Mouse (Mus musculus) embryonic facial prominence, embryonic 11.5 days (tissue): ENCODE measurements around the gene Pkm. TPM values are rescaled to one million over a fixed set of nuclear protein-coding genes. Genes with fewer than 3 reads are reported as not detected.

ENCODE experiments used
- ATAC-seq: fragments of 200-750 bp; cut with Nextera tagmentation; replicated peaks from 2 replicates; pipeline ENCODE4 v1.8.0; 2017; ENCODE audit warnings: low read depth; ENCODE audit not compliant: insufficient number of reproducible peaks, low FRiP score, low TSS enrichment
- DNase-seq: peaks from one replicate; pipeline ENCODE4 v3.0.0-alpha.2; 2015; ENCODE audit warnings: low spot score
- H3K27ac ChIP-seq: fragments of 300-500 bp; sonication (generic); replicated peaks from 2 replicates; pipeline ENCODE4 v1.5.1; 2014; ENCODE audit warnings: mild to moderate bottlenecking, low read depth, low read length, control low read depth
- H3K27me3 ChIP-seq: fragments of 300-500 bp; sonication (generic); 2 replicates; pipeline ENCODE4 v1.6.1; 2014; ENCODE audit warnings: mild to moderate bottlenecking, low read length, moderate library complexity, mixed read lengths; ENCODE audit not compliant: control insufficient read depth, insufficient read depth
- H3K36me3 ChIP-seq: fragments of 300-500 bp; sonication (generic); replicated peaks from 2 replicates; pipeline ENCODE4 v1.6.1; 2014; ENCODE audit warnings: low read depth, mild to moderate bottlenecking, low read length, moderate library complexity, mixed read lengths; ENCODE audit not compliant: control insufficient read depth, insufficient read depth
- H3K4me1 ChIP-seq: fragments of 300-500 bp; sonication (generic); 2 replicates; pipeline ENCODE4 v1.6.1; 2014; ENCODE audit warnings: low read length, mixed read lengths; ENCODE audit not compliant: control insufficient read depth, insufficient read depth
- H3K4me2 ChIP-seq: fragments of 300-500 bp; sonication (generic); 2 replicates; pipeline ENCODE4 v1.6.1; 2014; ENCODE audit warnings: low read depth, mild to moderate bottlenecking, control low read depth, low read length, moderate library complexity
- H3K4me3 ChIP-seq: fragments of 300-500 bp; sonication (generic); 2 replicates; pipeline ENCODE4 v1.5.1; 2014; ENCODE audit warnings: low read depth, low read length, control low read depth
- H3K9ac ChIP-seq: fragments of 300-500 bp; sonication (generic); replicated peaks from 2 replicates; pipeline ENCODE4 v1.6.1; 2014; ENCODE audit warnings: mild to moderate bottlenecking, control low read depth, low read length
- H3K9me3 ChIP-seq: fragments of 300-500 bp; sonication (generic); replicated peaks from 2 replicates; pipeline ENCODE4 v1.6.1; 2016; ENCODE audit warnings: mild to moderate bottlenecking, low read length, inconsistent platforms, mixed read lengths; ENCODE audit not compliant: control insufficient read depth
- WGBS: fragments of 180-500 bp; shearing (Covaris S2); extraction: QIAGEN DNeasy Blood & Tissue Kit; methylation state at CpG from one replicate; pipeline ENCODE4 v1.1.7; 2014; 5-methylcytosine and 5-hydroxymethylcytosine counted together
- polyA plus RNA-seq: library from polyadenylated mRNA; unstranded; fragments of >200 nt; fragmentation: Nextera tagmentation; extraction: Ambion mirVana; gene quantifications from 2 replicates; pipeline ENCODE4 v1.2.1, GENCODE M21; 2014

Gene Pkm
- polyA plus RNA-seq, 1 experiment from 2014 or later = 1,805 TPM

GRCm38 (mm10) chr9:59660421-59660820 lies 4.3 kb downstream of the Pkm start:
- H3K4me2 ChIP-seq = no peak overlapping the region
- H3K9ac ChIP-seq = no peak overlapping the region
- peaks cover 3% of the 10 kb centered on the region; the same call in 1 of the 2 replicates for H3K36me3 ChIP-seq
- H3K27me3 ChIP-seq = no peaks in the 10 kb centered on the region
- peaks cover 2% of the 10 kb centered on the region; the same call in 1 of the 2 replicates for H3K4me1 ChIP-seq
- DNase-seq (no peak), ATAC-seq (no peak)
- 62% methylated on average over 10 of the region's 10 CpGs for WGBS
- no peak overlapping the region for H3K27ac ChIP-seq
- no peak overlapping the region for H3K4me3 ChIP-seq
- H3K9me3 ChIP-seq = no peaks in the 10 kb centered on the region

- H3K9me3 ChIP-seq = no peaks in the 10 kb centered on the region
- DNase-seq (no peak), ATAC-seq (no peak)
- no peaks in the 10 kb centered on the region for H3K27me3 ChIP-seq
- H3K36me3 ChIP-seq = peaks cover 3% of the 10 kb centered on the region
- 58% methylated on average over 6 of the region's 6 CpGs for WGBS
- H3K4me2 ChIP-seq = no peak overlapping the region
- peaks cover 2% of the 10 kb centered on the region; the same call in 1 of the 2 replicates for H3K4me1 ChIP-seq
- H3K9ac ChIP-seq = no peak overlapping the region
- H3K27ac ChIP-seq = no peak overlapping the region
- H3K4me3 ChIP-seq = no peak overlapping the region
These were observed 5.3 kb downstream of the Pkm start for GRCm38 (mm10) chr9:59661298-59661975.

- no peak for ATAC-seq
- Histone ChIP-seq H3K4me3 (no peak overlapping the region), H3K4me1 (peaks cover 2% of the 10 kb centered on the region; the same call in 1 of the 2 replicates), H3K9ac (no peak overlapping the region), H3K27me3 (no peaks in the 10 kb centered on the region), H3K36me3 (peaks cover 12% of the 10 kb centered on the region), H3K4me2 (no peak overlapping the region), H3K9me3 (no peaks in the 10 kb centered on the region), H3K27ac (no peak overlapping the region)
- DNase-seq = no peak
- 82% methylated on average over 7 of the region's 7 CpGs for WGBS
These were observed 7.1 kb downstream of the Pkm start for GRCm38 (mm10) chr9:59663226-59663625.

- Histone ChIP-seq H3K9ac (no peak overlapping the region), H3K9me3 (no peaks in the 10 kb centered on the region), H3K27ac (no peak overlapping the region), H3K27me3 (no peaks in the 10 kb centered on the region), H3K4me1 (peaks cover under 1% of the 10 kb centered on the region; the same call in 1 of the 2 replicates), H3K36me3 (peaks cover 12% of the 10 kb centered on the region), H3K4me3 (no peak overlapping the region), H3K4me2 (no peak overlapping the region)
- 66% methylated on average over 3 of the region's 3 CpGs for WGBS
- ATAC-seq = no peak
- no peak for DNase-seq
These were observed 7.8 kb downstream of the Pkm start for GRCm38 (mm10) chr9:59663957-59664356.

- DNase-seq (no peak), ATAC-seq (no peak)
- no peak overlapping the region for H3K4me3 ChIP-seq
- 81% methylated on average over 4 of the region's 4 CpGs for WGBS
- no peaks in the 10 kb centered on the region for H3K27me3 ChIP-seq
- H3K9ac ChIP-seq = no peak overlapping the region
- no peaks in the 10 kb centered on the region for H3K9me3 ChIP-seq
- H3K27ac ChIP-seq = no peak overlapping the region
- H3K4me2 ChIP-seq = no peak overlapping the region
- no peaks in the 10 kb centered on the region; the same call in 1 of the 2 replicates for H3K4me1 ChIP-seq
- H3K36me3 ChIP-seq = peaks cover 14% of the 10 kb centered on the region
These were observed 8.6 kb downstream of the Pkm start for GRCm38 (mm10) chr9:59664664-59665256.

GRCm38 (mm10) chr9:59666016-59666415 lies 9.8 kb downstream of the Pkm start:
- Histone ChIP-seq H3K27me3 (no peaks in the 10 kb centered on the region), H3K4me2 (no peak overlapping the region), H3K27ac (no peak overlapping the region), H3K9ac (no peak overlapping the region), H3K36me3 (peaks cover 23% of the 10 kb centered on the region), H3K9me3 (no peaks in the 10 kb centered on the region), H3K4me3 (no peak overlapping the region), H3K4me1 (no peaks in the 10 kb centered on the region; the same call in 1 of the 2 replicates)
- DNase-seq (no peak), ATAC-seq (no peak)
- WGBS = 88% methylated on average over 8 of the region's 8 CpGs

GRCm38 (mm10) chr9:59666813-59667212 lies 10.6 kb downstream of the Pkm start:
- H3K9me3 ChIP-seq = no peaks in the 10 kb centered on the region
- H3K9ac ChIP-seq = no peak overlapping the region
- DNase-seq = no peak
- no peak for ATAC-seq
- no peak overlapping the region for H3K4me3 ChIP-seq
- 78% methylated on average over 1 of the region's 1 CpGs for WGBS
- H3K27ac ChIP-seq = no peak overlapping the region
- no peaks in the 10 kb centered on the region for H3K4me1 ChIP-seq
- no peaks in the 10 kb centered on the region for H3K27me3 ChIP-seq
- peaks cover 24% of the 10 kb centered on the region for H3K36me3 ChIP-seq
- no peak overlapping the region for H3K4me2 ChIP-seq

- no peaks in the 10 kb centered on the region for H3K27me3 ChIP-seq
- H3K4me2 ChIP-seq = no peak overlapping the region
- no peak overlapping the region for H3K4me3 ChIP-seq
- WGBS = 84% methylated on average over 4 of the region's 4 CpGs
- H3K27ac ChIP-seq = no peak overlapping the region
- H3K9me3 ChIP-seq = no peaks in the 10 kb centered on the region
- peaks cover 24% of the 10 kb centered on the region for H3K36me3 ChIP-seq
- no peak overlapping the region for H3K9ac ChIP-seq
- no peaks in the 10 kb centered on the region for H3K4me1 ChIP-seq
- no peak for DNase-seq
- no peak for ATAC-seq
These were observed 11.1 kb downstream of the Pkm start for GRCm38 (mm10) chr9:59667250-59667649.
